Mouse (Mus musculus) ovary, postnatal 36 days (tissue): ENCODE measurements at regions not wholly inside any gene's neighbourhood (a gene's known extent, or its start where the extent isn't known, plus 50 kb on each side); places are given as distances from the start of the nearest gene placed in this dataset.

Source experiments
- DNase-seq: peaks from one replicate; pipeline ENCODE4 v3.0.0; 2022; ENCODE audit warnings: low spot score, mixed read lengths

DNA sequence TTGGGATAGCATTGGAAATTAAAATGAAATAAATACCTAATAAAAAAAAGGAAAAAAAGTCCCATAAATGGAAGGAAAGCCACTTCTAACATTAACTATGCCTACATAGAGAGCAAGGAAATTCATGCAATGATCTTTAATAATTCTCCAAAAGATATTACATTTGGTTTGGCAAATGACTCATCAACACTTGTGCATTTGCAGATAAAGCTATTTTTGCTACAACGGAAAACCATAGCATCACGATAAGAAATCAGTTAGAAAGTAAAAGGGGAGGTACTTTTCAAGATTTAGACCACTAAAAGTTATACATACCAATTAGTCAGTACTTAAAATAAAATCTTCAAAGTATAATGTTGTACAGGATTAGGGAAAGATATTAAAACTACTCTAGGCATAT lies 109.4 kb upstream of the Tom1l1 start:
- no peak for DNase-seq

DNA sequence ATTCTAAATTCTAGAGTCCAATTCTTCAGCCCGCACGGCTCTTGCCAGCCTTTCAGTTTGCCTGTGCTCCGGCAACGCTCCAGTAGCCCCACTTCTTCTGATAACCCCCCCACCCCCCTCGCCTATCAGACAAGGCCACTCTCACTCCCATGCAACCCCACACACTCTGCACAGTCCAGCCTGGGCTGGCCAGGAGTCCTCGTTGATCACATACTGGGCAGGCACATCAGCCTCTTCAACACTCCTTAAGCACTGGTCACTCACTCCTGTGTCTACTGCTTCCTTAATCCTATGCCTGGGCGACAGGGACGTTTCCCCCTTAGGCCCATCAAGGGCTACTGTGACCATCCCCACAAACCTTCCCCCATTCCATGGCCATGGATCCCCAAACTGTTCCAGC lies 95.4 kb upstream of the Tom1l1 start:
- DNase-seq, result no peak

DNA sequence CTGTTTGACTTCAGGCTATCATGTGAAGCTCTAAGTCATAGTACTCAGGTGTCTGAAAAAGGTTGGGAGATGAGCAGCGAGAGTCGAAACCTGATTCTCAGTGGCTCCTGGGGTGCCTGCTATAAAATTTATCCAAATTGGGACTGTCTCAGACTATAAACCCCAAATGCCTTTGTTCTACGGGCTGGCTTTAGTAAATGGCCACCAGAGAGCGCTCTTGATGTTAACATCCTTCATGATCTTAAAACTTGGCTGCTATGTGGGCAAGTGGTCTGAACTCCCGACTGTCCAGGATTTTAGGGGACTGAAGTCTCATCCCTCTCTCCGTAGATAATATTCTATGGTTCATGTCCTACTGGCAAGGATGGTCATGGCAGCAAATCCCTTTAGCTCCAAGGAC lies 94.8 kb upstream of the Tom1l1 start:
- DNase-seq, result peak; percentile 32

DNA sequence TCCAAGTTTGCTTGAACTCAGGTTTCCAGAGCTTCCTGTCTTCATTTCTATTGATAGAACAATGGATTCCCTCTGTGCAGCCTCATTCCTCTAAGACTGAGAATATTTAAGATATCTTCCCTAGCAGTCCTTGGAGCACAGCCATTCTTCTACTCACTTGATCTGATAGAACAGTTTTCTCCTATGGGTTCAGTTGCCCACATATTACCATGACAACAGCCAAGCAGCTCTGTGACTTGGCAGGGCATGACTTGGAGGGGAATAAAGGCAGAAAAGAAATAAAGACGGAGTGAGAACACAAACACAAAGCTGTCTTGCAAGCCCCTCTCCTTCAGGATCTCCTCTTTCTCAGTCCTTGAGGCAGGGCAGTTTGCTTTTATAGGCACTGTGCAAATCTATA lies 87.6 kb upstream of the Tom1l1 start:
- DNase-seq, result no peak

DNA sequence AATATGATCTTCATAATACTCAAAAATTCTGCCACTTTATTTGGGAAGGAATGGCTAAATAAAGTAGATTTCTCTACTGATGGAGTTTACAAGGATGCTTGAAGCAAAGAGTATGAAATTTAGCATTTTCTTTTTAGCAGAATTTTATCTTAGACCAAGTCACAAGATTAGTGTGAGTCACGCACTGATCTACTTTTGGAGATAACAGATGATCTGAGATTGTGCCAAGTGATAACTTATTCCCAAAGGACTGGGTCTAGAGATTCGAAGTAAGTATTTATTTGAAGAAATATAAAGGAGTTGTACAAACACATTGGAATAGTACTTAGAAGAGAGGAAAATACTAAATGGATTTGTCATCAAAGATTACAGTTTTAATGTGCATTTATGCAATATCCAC lies 67.8 kb upstream of the Tom1l1 start:
- DNase-seq, result no peak

DNA sequence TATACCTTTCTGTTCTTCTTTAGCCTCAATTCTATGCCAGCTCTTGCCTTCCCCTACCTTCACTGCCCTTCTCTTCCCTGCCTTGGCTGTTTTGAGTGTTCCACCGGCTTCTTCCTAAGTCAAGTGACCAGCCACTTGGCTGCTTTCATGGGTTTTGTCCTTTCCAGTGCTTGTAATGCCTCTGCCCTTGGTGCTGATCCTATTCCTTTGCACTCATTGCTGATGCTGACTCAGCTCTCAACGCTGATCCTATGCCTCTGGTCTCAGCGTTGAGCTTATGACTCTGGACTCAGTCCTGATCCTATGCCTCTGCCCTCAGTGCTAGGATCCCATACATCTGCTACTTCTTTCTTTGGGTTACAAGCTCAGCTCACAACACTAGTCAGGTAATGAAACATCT lies 60.3 kb upstream of the Tom1l1 start:
- DNase-seq, result no peak

DNA sequence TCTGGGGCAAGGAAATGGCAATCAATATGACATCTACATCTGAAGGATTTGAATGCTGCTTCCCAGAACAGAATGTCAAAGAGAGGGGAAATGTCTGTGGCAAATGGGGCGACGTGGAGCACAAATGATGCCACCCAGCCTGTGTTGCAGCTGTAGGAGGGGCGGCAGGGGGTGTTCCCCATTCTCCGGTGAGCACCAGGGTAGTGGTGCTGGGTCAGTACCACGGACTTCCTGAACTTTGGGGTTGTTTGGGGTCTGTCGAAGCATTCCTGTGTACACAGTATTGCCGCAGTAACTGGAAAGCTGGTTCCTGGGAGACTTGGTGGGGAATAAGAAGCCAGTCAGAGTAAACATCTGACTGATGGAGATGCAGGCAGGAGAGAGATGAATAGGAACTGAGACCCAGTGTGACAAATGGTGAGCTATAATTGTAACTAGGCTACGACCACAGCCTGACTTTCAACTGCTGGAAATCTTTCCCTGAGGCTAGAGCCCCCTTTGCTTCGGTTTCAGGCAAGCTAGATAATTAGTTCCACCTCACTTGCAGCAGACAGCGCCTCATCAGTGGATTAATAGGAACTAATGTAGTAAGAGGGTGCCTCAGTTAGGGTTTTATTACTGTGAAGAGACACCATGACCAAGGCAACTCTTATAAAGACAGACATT lies 53.9 kb upstream of the Tom1l1 start:
- DNase-seq, result no peak

DNA sequence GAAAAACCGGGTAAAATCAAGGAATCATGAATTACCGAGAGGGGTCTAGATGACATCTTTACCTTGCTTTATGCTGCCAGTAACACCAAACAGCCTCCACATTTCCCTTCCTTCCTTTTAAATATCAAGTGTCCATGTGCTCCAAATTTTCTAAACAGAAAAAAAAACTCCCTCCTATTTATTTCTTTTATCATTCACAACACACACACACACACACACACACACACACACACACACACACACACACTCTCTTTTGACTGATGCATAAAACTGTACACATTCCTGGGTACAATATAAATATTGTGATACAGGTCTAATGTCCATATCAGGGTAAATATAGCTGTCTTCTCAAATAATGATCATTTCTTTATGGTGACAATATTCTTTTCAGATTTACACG lies 51.3 kb upstream of the Tom1l1 start:
- DNase-seq, result no peak

DNA sequence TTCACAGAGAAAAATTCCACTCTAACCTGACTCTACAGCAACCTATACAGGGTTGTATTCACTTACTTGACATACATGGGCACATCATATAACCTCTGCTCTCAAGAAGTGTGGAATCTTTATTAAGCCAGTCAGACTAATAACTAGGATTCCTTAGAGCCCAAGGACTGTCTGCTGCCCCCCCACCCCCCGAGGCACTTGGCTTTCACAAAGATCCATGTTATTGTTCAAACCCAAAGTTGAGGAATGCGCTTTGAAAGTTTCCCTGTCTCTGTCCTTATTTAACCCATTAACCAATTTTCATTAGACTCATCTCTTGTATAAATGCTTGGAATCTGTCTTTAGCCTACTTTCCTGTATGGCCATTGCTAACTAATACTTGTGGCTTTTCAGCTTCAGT lies 50.6 kb upstream of the Tom1l1 start:
- no peak for DNase-seq
